Mouse (Mus musculus) erythroblast, embryonic 14.5 days (primary cell): ENCODE measurements around the gene Col15a1.

Source experiments
- GATA1 ChIP-seq: IDR thresholded peaks from 2 replicates; pipeline ENCODE4 v1.6.1; 2012; ENCODE audit warnings: low read length, inconsistent platforms, mixed read lengths
- TAL1 ChIP-seq: IDR thresholded peaks from 3 replicates; pipeline ENCODE4 v1.6.1; 2012; ENCODE audit warnings: low read length, inconsistent platforms, mixed read lengths

DNA sequence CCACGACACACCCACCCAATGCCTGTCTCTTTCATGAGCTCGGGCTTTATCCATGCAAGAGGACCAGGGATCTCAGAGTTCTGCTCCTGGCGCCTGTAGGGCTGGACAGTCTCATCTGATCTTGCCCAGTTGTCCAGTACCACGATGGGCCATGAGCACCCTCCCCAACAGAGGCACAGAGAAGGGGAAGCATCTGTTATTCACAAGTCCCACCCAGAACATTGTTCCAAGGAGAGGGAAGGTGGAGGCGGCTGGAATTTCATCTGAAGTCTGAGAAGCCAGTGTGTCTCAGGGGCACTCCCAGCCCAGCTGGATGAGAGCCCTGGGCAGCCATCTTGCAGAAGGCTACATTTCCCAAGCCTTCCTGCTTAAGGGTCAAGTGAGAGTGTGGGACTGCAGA lies 21.0 kb downstream of the Col15a1 start:
- no peak for TF ChIP-seq GATA1
- no peak for TF ChIP-seq TAL1
